Mouse (Mus musculus): Measurements from ENCODE around the gene Eprs. TPM values are rescaled to one million over a fixed set of nuclear protein-coding genes. Genes with fewer than 3 reads are reported as not detected.

Gene Eprs
- polyA plus RNA-seq (2015; fragmentation: Nextera tagmentation; extraction: Ambion mirVana), result 95.3 and 97.8 TPM in 2 replicates

DNA sequence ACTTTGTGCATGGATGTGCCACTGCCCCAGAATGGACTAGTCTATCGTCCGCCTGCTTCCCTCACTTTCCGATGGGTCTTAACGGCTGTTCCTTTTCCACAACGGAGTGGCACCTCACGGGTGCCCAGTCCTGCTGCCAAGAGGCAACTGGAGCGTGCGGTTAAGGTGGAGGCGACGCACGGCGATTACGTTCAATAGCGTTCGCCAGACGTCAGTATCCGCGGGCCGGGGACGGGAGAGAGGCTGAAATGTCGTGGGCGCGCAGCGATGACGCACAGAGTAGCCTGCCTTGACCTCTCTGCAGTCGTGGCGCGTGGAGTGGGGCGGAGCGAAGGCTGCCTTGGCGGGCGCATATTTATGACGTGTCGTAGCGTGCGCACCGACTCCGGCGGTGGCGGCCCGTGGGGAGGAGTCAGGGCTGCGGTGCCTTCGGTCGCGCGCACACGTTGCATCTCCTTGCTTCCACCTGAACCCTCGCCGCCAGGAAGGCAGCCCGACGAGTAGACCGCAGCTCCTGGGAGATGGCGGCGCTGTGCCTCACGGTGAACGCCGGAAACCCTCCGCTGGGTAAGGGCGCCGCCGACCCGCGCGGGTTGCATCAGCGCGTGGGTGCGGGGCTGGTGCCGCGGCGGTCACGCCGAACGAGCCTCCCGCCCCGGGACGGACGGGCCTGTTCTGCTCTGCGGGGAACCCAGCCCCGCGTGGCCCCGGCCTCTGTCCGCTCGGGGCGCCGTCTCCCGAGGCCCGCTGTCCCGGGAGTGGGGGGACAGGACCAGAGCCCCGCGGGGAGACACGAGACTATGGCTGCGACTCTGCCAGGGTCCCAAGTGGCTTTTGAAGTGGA, at the start of gene Eprs:
Eprs (plus strand) TSS at position 368 of the 844 bp plus-strand sequence.

DNA sequence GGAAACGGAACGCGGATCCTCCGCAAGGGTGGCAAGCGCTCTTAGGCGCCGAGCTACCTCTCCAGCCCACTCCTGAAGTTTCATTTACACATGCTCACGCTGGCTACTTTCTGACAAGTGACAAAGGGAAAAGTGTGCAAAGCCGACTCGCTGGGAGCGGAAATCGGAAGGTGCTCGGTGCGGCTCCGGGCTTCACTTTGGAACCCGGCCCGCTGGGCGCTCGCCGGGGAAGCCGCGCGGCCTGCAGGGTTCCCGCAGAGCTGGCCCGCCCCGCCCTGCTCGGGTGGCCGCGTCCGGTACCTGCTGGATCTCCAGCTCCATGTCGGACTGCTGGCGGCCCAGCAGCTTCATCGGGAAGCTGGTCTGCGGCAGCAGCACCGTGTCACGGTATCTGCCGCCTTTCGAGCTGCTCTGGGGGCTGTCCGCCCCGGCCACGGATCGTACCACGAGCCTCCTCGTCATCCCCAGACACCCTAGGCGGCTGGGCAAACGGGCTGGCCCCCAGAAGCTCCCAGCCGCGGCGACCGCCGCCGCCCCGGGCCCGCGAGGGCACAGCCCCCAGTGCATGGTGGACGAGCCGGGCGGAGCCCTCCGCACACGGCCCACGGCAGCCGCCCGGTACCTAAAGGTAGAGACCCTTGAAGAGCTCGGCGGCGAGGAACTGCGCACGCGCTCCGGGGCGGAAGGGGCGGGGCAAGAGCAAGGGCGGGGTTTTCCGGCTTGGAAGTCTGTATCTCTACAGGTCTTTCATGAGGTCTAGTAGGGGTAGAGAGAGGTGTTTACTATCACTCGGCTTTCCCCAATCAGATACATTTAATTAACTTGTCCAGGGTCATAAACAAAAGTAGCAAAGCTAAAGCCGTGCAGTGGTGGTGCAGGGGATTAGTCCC, 33.9 kb upstream of the Eprs start, which contains the start of gene Iars2:
Iars2 (minus strand) TSS at position 676 of the 890 bp plus-strand sequence.

DNA sequence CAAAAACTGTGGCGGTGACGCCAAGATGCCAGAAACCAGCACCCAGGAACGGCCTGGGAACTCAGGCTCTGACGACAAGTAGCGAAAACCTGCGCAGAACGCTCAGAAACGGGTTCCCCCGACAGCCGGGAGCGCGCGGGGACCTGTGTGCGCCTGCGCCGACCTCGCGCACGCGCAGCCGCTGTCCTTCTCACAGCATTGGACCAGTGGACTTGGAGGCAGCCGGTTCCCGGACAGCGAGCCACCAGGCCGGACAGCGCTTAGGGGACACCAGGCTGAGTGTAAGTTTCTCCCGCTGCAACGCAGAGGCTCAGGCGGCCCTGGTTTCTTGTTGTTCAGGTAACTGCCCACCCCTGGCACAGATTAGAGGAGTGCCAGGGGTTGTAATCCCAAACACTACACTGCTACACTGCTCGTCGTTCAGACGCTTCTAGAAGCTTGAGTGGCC, 30.8 kb upstream of the Eprs start, which contains the start of gene Bpnt1:
Bpnt1 (plus strand) TSS at position 167 of the 448 bp plus-strand sequence.

GRCm38 (mm10) chr1:185454575-185454954, 91.7 kb downstream of the Eprs start, which contains the start of gene Slc30a10:
Slc30a10 (plus strand) TSS chr1:185454848.

MicroRNAs within 50 kb of the gene (microRNA counts, 519-probe panel; counts per million panel counts)
- 1,860 counts per million, percentile 64 among the panel's probes with 10 or more counts for microRNA mmu-miR-194

Small RNA genes within 50 kb of the gene (microRNA-seq; reads per million reads assigned to microRNA genes)
- gene Mir194-1 (0.21 to 0.81 reads per million in 2 experiments), gene Mir215 (1.1 to 2.5 reads per million in 2 experiments)

Other genes with a start within 250 kb of the Eprs start
- 14.1 and 15.1 TPM in 2 replicates for gene Rab3gap2, start 158.9 kb upstream of the Eprs start, polyA plus RNA-seq (2015; fragmentation: Nextera tagmentation; extraction: Ambion mirVana)
- 27.0 and 29.1 TPM in 2 replicates for gene Iars2, start 33.6 kb upstream of the Eprs start, polyA plus RNA-seq (2015; fragmentation: Nextera tagmentation; extraction: Ambion mirVana)
- 24.1 and 30.1 TPM in 2 replicates for gene Bpnt1, start 30.9 kb upstream of the Eprs start, polyA plus RNA-seq (2015; fragmentation: Nextera tagmentation; extraction: Ambion mirVana)
- gene Slc30a10, start 91.8 kb downstream of the Eprs start, polyA plus RNA-seq (2015; fragmentation: Nextera tagmentation; extraction: Ambion mirVana), result 0.66 and 1.3 TPM in 2 replicates